Mouse (Mus musculus) MEL (cell line): Measurements from ENCODE around the gene Mapk10. TPM values are rescaled to one million over a fixed set of nuclear protein-coding genes. Genes with fewer than 3 reads are reported as not detected.

Source experiments
- DNase-seq: peaks from one replicate; pipeline ENCODE4 v3.0.0; 2011; ENCODE audit warnings: low read depth, low spot score
- H3K27ac ChIP-seq: 2 replicates; pipeline ENCODE4 v1.5.1; 2012; ENCODE audit warnings: low read depth, mild to moderate bottlenecking, control low read depth, low read length, moderate library complexity; ENCODE audit not compliant: control insufficient read depth
- H3K27me3 ChIP-seq, 2 experiments: fragments of 150-350 bp in 1 of 2; sonication (generic) in 1 of 2; 2 replicates each; pipeline ENCODE4 v1.6.1; 2012; ENCODE audit warnings: low read length in 2 of 2, mild to moderate bottlenecking in 2 of 2, improper control_type of control experiment in 1 of 2, moderate library complexity in 1 of 2; ENCODE audit not compliant: insufficient read depth in 2 of 2, control insufficient read depth in 1 of 2
- H3K36me3 ChIP-seq, 2 experiments: 2 replicates each; pipeline ENCODE4 v1.6.1; 2012 to 2014; ENCODE audit warnings: low read length in 2 of 2, improper control_type of control experiment in 1 of 2, inconsistent platforms in 1 of 2, mild to moderate bottlenecking in 1 of 2; ENCODE audit not compliant: insufficient read depth in 2 of 2, control insufficient read depth in 1 of 2
- H3K4me1 ChIP-seq, 2 experiments: fragments of 150-350 bp in 1 of 2; sonication (generic) in 1 of 2; 2 replicates each; pipeline ENCODE4 v1.6.1; 2012; ENCODE audit warnings: low read length in 2 of 2, improper control_type of control experiment in 1 of 2, mild to moderate bottlenecking in 1 of 2; ENCODE audit not compliant: insufficient read depth in 2 of 2, control insufficient read depth in 1 of 2
- H3K4me3 ChIP-seq, 2 experiments: fragments of 150-350 bp in 1 of 2; sonication (generic) in 1 of 2; 2 replicates each; pipeline ENCODE4 v1.5.1; 2012; ENCODE audit warnings: low read depth in 2 of 2, low read length in 2 of 2, mild to moderate bottlenecking in 2 of 2, moderate library complexity in 2 of 2, control low read depth in 1 of 2, improper control_type of control experiment in 1 of 2; ENCODE audit not compliant: control insufficient read depth in 1 of 2, insufficient read depth in 1 of 2
- H3K79me2 ChIP-seq: 2 replicates; pipeline ENCODE4 v1.6.1; 2012; ENCODE audit warnings: mild to moderate bottlenecking, low read length, moderate library complexity; ENCODE audit not compliant: control insufficient read depth, poor library complexity, insufficient read depth
- H3K9ac ChIP-seq: 2 replicates; pipeline ENCODE4 v1.6.1; 2012; ENCODE audit warnings: low read depth, mild to moderate bottlenecking, control low read depth, low read length, moderate library complexity; ENCODE audit not compliant: control insufficient read depth, poor library complexity, severe bottlenecking
- H3K9me3 ChIP-seq: fragments of 150-350 bp; sonication (generic); replicated peaks from 2 replicates; pipeline ENCODE4 v1.6.1; 2012; ENCODE audit warnings: mild to moderate bottlenecking, low read length, improper control_type of control experiment, moderate library complexity; ENCODE audit not compliant: insufficient read depth
- CTCF ChIP-seq, 3 experiments: IDR thresholded peaks in 2 of 3; conservative IDR thresholded peaks in 1 of 3; 2 replicates each; pipeline ENCODE4 v1.5.1; 2011 to 2012; ENCODE audit warnings: low read length in 3 of 3, low read depth in 2 of 3, mild to moderate bottlenecking in 2 of 3, improper control_type of control experiment in 1 of 3, inconsistent platforms in 1 of 3, mixed read lengths in 1 of 3, moderate library complexity in 1 of 3; ENCODE audit not compliant: control insufficient read depth in 1 of 3, insufficient read depth in 1 of 3, poor library complexity in 1 of 3, severe bottlenecking in 1 of 3
- E2F4 ChIP-seq: IDR thresholded peaks from 2 replicates; pipeline ENCODE4 v1.6.1; 2011; ENCODE audit warnings: low read depth, low read length, improper control_type of control experiment, borderline replicate concordance
- ELF1 ChIP-seq: IDR thresholded peaks from 2 replicates; pipeline ENCODE4 v1.6.1; 2014; ENCODE audit warnings: low read depth, mild to moderate bottlenecking, inconsistent platforms, low read length, improper control_type of control experiment, moderate library complexity
- EP300 ChIP-seq, 2 experiments: IDR thresholded peaks; 2 replicates each; pipeline ENCODE4 v1.6.1; 2011; ENCODE audit warnings: improper control_type of control experiment in 2 of 2, low read length in 2 of 2, low read depth in 1 of 2, mild to moderate bottlenecking in 1 of 2
- ETS1 ChIP-seq: IDR thresholded peaks from 2 replicates; pipeline ENCODE4 v1.6.1; 2012; ENCODE audit warnings: low read depth, mild to moderate bottlenecking, inconsistent platforms, low read length, improper control_type of control experiment, moderate library complexity
- GABPA ChIP-seq: IDR thresholded peaks from 2 replicates; pipeline ENCODE4 v1.6.1; 2012; ENCODE audit warnings: low read depth, mild to moderate bottlenecking, inconsistent platforms, low read length, improper control_type of control experiment, moderate library complexity
- GATA1 ChIP-seq: IDR thresholded peaks from 2 replicates; pipeline ENCODE4 v1.6.1; 2011; ENCODE audit warnings: low read depth, low read length, improper control_type of control experiment
- HCFC1 ChIP-seq: IDR thresholded peaks from 2 replicates; pipeline ENCODE4 v1.6.1; 2012; ENCODE audit warnings: low read depth, mild to moderate bottlenecking, inconsistent platforms, low read length, improper control_type of control experiment, moderate library complexity
- JUND ChIP-seq: IDR thresholded peaks from 2 replicates; pipeline ENCODE4 v1.6.1; 2011; ENCODE audit warnings: low read depth, mild to moderate bottlenecking, improper control_type of control experiment, low read length
- MAFK ChIP-seq: IDR thresholded peaks from 2 replicates; pipeline ENCODE4 v1.6.1; 2011; ENCODE audit warnings: low read depth, mild to moderate bottlenecking, low read length, improper control_type of control experiment, borderline replicate concordance
- MAZ ChIP-seq: IDR thresholded peaks from 2 replicates; pipeline ENCODE4 v1.6.1; 2012; ENCODE audit warnings: low read depth, mild to moderate bottlenecking, inconsistent platforms, low read length, improper control_type of control experiment
- MXI1 ChIP-seq: IDR thresholded peaks from 2 replicates; pipeline ENCODE4 v1.6.1; 2011; ENCODE audit warnings: mild to moderate bottlenecking, low read depth, low read length, improper control_type of control experiment
- MYC ChIP-seq: IDR thresholded peaks from 2 replicates; pipeline ENCODE4 v1.6.1; 2011; ENCODE audit warnings: low read depth, mild to moderate bottlenecking, low read length, improper control_type of control experiment, moderate library complexity
- RCOR1 ChIP-seq: IDR thresholded peaks from 2 replicates; pipeline ENCODE4 v1.6.1; 2012; ENCODE audit warnings: low read depth, mild to moderate bottlenecking, inconsistent platforms, low read length, improper control_type of control experiment
- SIN3A ChIP-seq: IDR thresholded peaks from 2 replicates; pipeline ENCODE4 v1.6.1; 2012; ENCODE audit warnings: low read length, improper control_type of control experiment, inconsistent platforms
- TAL1 ChIP-seq: IDR thresholded peaks from 2 replicates; pipeline ENCODE4 v1.6.1; 2012; ENCODE audit warnings: mild to moderate bottlenecking, inconsistent platforms, low read length, moderate library complexity, mixed read lengths
- TBP ChIP-seq: IDR thresholded peaks from 2 replicates; pipeline ENCODE4 v1.8.0; 2011; ENCODE audit warnings: low read depth, low read length, improper control_type of control experiment
- TCF12 ChIP-seq: IDR thresholded peaks from 2 replicates; pipeline ENCODE4 v1.6.1; 2014; ENCODE audit warnings: low read depth, mild to moderate bottlenecking, inconsistent platforms, low read length, improper control_type of control experiment, moderate library complexity
- USF2 ChIP-seq, 2 experiments: IDR thresholded peaks; 2 replicates each; pipeline ENCODE4 v1.6.1; 2011 to 2012; ENCODE audit warnings: improper control_type of control experiment in 2 of 2, low read length in 2 of 2, borderline replicate concordance in 1 of 2, inconsistent platforms in 1 of 2, low read depth in 1 of 2, mild to moderate bottlenecking in 1 of 2; ENCODE audit not compliant: insufficient read depth in 1 of 2
- ZC3H11A ChIP-seq: IDR thresholded peaks from 2 replicates; pipeline ENCODE4 v1.6.1; 2012; ENCODE audit warnings: low read depth, mild to moderate bottlenecking, inconsistent platforms, low read length, improper control_type of control experiment
- ZKSCAN1 ChIP-seq: IDR thresholded peaks from 2 replicates; pipeline ENCODE4 v1.6.1; 2012; ENCODE audit warnings: low read depth, mild to moderate bottlenecking, inconsistent platforms, low read length, improper control_type of control experiment, moderate library complexity
- polyA plus RNA-seq, 2 experiments: library from polyadenylated mRNA; stranded (reverse) in 1 of 2; unstranded in 1 of 2; fragments of >175 nt in 1 of 2; fragments of >200 nt in 1 of 2; gene quantifications; 2 replicates each; pipeline versions ENCODE4 v1.2.1 to v1.2.4; 2012; ENCODE audit warnings: low replicate concordance in 2 of 2, low read depth in 1 of 2; ENCODE audit not compliant: insufficient read length in 2 of 2, insufficient read depth in 1 of 2, missing spikeins in 1 of 2
- total RNA-seq: library from RNA; depleted of rRNA; stranded (reverse); fragments of 300-350 nt; gene quantifications from 2 replicates; pipeline ENCODE4 v1.2.3, GENCODE M21; 2012

Mapk10 gene
- total and polyA plus RNA-seq, 3 experiments, result not detected

DNA sequence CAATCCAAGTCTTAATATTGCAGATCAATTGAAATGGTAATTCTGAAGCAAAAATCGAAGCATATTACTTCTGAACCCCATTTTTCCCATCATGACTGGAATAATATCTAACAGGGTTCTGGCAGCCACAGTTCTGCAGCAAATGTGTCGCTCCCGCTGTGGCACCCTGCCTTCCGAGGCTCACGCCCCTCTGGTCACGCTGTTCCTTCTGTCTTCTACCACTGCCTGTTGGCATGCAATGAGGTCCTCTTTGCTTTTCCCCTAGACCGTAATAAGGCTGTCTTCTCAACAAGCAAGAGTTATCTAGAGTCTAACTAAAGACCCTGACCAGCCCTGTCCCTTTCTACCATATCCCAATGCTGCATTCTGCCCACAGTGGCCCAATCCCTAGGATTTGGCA lies 98.7 kb downstream of the Mapk10 start:
- Histone ChIP-seq H3K4me1 (no peaks in the 10 kb centered on the region), H3K36me3 (no peaks in the 10 kb centered on the region), H3K9me3 (no peaks in the 10 kb centered on the region), H3K27ac (no peak overlapping the region), H3K27me3 (no peaks in the 10 kb centered on the region), H3K79me2 (no peaks in the 10 kb centered on the region), H3K4me3 (no peak overlapping the region), H3K9ac (no peak overlapping the region)
- DNase-seq, result no peak
- no peak for TF ChIP-seq GABPA
- no peak for TF ChIP-seq GATA1
- TF ChIP-seq CTCF (IDR thresholded peaks at IDR 0.05 in 2 of 3, conservative IDR thresholded peaks at IDR 0.05 in 1 of 3; ENCODE audit: control insufficient read depth in 1 of 3, insufficient read depth in 1 of 3, low read depth in 2 of 3, low read length in 3 of 3, poor library complexity in 1 of 3, severe bottlenecking in 1 of 3), result no peak
- TF ChIP-seq MAZ, result no peak
- no peak for TF ChIP-seq MYC
- TF ChIP-seq TAL1, result no peak
- TF ChIP-seq JUND, result no peak
- TF ChIP-seq TBP, result no peak
- TF ChIP-seq RCOR1, result no peak
- TF ChIP-seq TCF12, result no peak
- TF ChIP-seq ZKSCAN1, result no peak
- no peak for TF ChIP-seq MXI1
- no peak for TF ChIP-seq EP300 (IDR thresholded peaks at IDR 0.05; ENCODE audit: low read depth in 1 of 2, low read length in 2 of 2)

DNA sequence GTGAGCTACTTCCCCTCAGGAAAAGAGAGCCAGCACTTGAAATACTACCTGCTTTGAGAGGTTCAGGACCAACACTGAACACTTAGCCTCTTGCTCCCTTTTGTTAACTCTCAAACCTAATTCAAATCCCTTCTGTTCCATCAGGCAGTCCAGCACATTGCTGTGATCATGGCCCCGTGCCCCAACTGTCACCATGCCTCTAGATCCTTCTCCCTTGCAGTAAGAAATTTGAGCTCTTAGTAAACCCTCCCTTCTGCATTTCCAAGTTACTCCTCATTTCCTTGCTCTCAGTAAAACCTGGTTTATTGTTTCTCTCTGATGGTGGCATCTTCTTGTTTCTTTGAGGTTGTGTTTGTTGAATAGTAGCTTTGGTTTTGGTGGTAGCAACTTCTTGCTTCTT lies 101.7 kb downstream of the Mapk10 start:
- DNase-seq, result no peak
- TF ChIP-seq ETS1 (no peak), ZKSCAN1 (no peak), E2F4 (no peak), ELF1 (no peak), USF2 (IDR thresholded peaks at IDR 0.05; ENCODE audit: borderline replicate concordance in 1 of 2, insufficient read depth in 1 of 2, low read depth in 1 of 2, low read length in 2 of 2) (no peak), MAZ (no peak), GATA1 (no peak), TBP (no peak), MYC (no peak), ZC3H11A (no peak), HCFC1 (no peak), MAFK (no peak), SIN3A (no peak)
- H3K27ac ChIP-seq, result no peak overlapping the region
- no peaks in the 10 kb centered on the region for H3K79me2 ChIP-seq
- no peak overlapping the region for H3K9ac ChIP-seq
- H3K4me3 ChIP-seq, result no peak overlapping the region
- no peaks in the 10 kb centered on the region for H3K36me3 ChIP-seq
- H3K4me1 ChIP-seq, result no peaks in the 10 kb centered on the region
- no peaks in the 10 kb centered on the region for H3K27me3 ChIP-seq
- H3K9me3 ChIP-seq, result no peaks in the 10 kb centered on the region
